Mouse (Mus musculus): Measurements from ENCODE around the gene Dnm2.

Gene Dnm2

GRCm38 (mm10) chr9:21551049-21551448 lies 126.3 kb downstream of the Dnm2 start:
- no peak for DNase-seq

- DNase-seq: no peak
Measured at GRCm38 (mm10) chr9:21553607-21554273, 129.0 kb downstream of the Dnm2 start.

- no peak for DNase-seq
Measured at GRCm38 (mm10) chr9:21555198-21555742, 130.6 kb downstream of the Dnm2 start.

- no peak for DNase-seq
Measured at GRCm38 (mm10) chr9:21556996-21557395, 132.3 kb downstream of the Dnm2 start.
